Mouse (Mus musculus) heart, postnatal 0 days (tissue): ENCODE measurements around the gene Nrxn3.

Experiments
- CTCF ChIP-seq: IDR thresholded peaks from 2 replicates; pipeline ENCODE4 v1.5.1; 2016; ENCODE audit warnings: antibody characterized with exemption, control low read depth, low read depth
- EP300 ChIP-seq: IDR thresholded peaks from 2 replicates; pipeline ENCODE4 v1.6.1; 2016; ENCODE audit warnings: antibody characterized with exemption, low read depth

- no peak for TF ChIP-seq EP300
- no peak for TF ChIP-seq CTCF
Observed at GRCm38 (mm10) chr12:89953649-89954048, 1231.0 kb downstream of the Nrxn3 start.
